Mouse (Mus musculus) midbrain, embryonic 10.5 days (tissue): ENCODE measurements around the gene Grap2. TPM values are rescaled to one million over a fixed set of nuclear protein-coding genes. Genes with fewer than 3 reads are reported as not detected.

Experiments used
- DNase-seq: peaks from one replicate; pipeline ENCODE4 v3.0.0-alpha.2; 2017; ENCODE audit warnings: low spot score
- H3K27ac ChIP-seq: fragments of 300-500 bp; sonication (generic); replicated peaks from 2 replicates; pipeline ENCODE4 v1.5.1; 2016; ENCODE audit warnings: mild to moderate bottlenecking
- H3K27me3 ChIP-seq: fragments of 300-500 bp; sonication (generic); 2 replicates; pipeline ENCODE4 v1.6.1; 2016; ENCODE audit warnings: low read depth, mild to moderate bottlenecking; ENCODE audit not compliant: poor library complexity, severe bottlenecking
- H3K36me3 ChIP-seq: fragments of 300-500 bp; sonication (generic); 2 replicates; pipeline ENCODE4 v1.6.1; 2016; ENCODE audit warnings: mild to moderate bottlenecking, moderate library complexity
- H3K4me1 ChIP-seq: fragments of 300-500 bp; sonication (generic); 2 replicates; pipeline ENCODE4 v1.6.1; 2016
- H3K4me3 ChIP-seq: fragments of 300-500 bp; sonication (generic); 2 replicates; pipeline ENCODE4 v1.5.1; 2016; ENCODE audit warnings: mild to moderate bottlenecking, moderate library complexity
- H3K9me3 ChIP-seq: fragments of 300-500 bp; sonication (generic); replicated peaks from 2 replicates; pipeline ENCODE4 v1.6.1; 2016; ENCODE audit warnings: mild to moderate bottlenecking
- WGBS: fragments of 180-500 bp; shearing (Covaris S2); methylation state at CpG from one replicate; pipeline ENCODE4 v1.1.7; 2016; 5-methylcytosine and 5-hydroxymethylcytosine counted together
- polyA plus RNA-seq: library from polyadenylated mRNA; unstranded; fragments of >200 nt; fragmentation: Nextera tagmentation; extraction: Ambion mirVana; gene quantifications from 2 replicates; pipeline ENCODE4 v1.2.1, GENCODE M21; 2016

Gene Grap2
- 1.2 and 2.5 TPM in 2 replicates for polyA plus RNA-seq

GRCm38 (mm10) chr15:80572291-80572690 lies at the start of gene Grap2:
Gene Grap2, plus strand, starts transcription at chr15:80572594.
- no peak for DNase-seq
- WGBS, result 57% methylated on average over 12 of the region's 12 CpGs
- Histone ChIP-seq H3K9me3 (no peaks in the 10 kb centered on the region), H3K27me3 (peaks cover 22% of the 10 kb centered on the region), H3K4me1 (peaks cover 11% of the 10 kb centered on the region), H3K27ac (no peak within 1 kb of the TSS), H3K36me3 (no peaks in the 10 kb centered on the region), H3K4me3 (no peak within 1 kb of the TSS)

- H3K36me3 ChIP-seq, result no peaks in the 10 kb centered on the region
- H3K27ac ChIP-seq, result 0 out of 2 replicates have a peak overlapping the region, but pooled peaks have one; percentile 42
- peak; percentile 25 for DNase-seq
- peaks cover 9% of the 10 kb centered on the region for H3K27me3 ChIP-seq
- peaks cover 9% of the 10 kb centered on the region; the same call in 1 of the 2 replicates for H3K4me1 ChIP-seq
- peak overlapping the region; percentile 31; the same call in 1 of the 2 replicates for H3K4me3 ChIP-seq
- WGBS, result 44% methylated on average over 20 of the region's 20 CpGs
- H3K9me3 ChIP-seq, result no peaks in the 10 kb centered on the region
These were observed 42.2 kb upstream of the Grap2 start for GRCm38 (mm10) chr15:80529955-80530869.

- WGBS, result 84% methylated on average over 9 of the region's 9 CpGs
- H3K27ac ChIP-seq, result no peak overlapping the region
- no peaks in the 10 kb centered on the region for H3K9me3 ChIP-seq
- H3K27me3 ChIP-seq, result peaks cover 9% of the 10 kb centered on the region
- H3K4me1 ChIP-seq, result peaks cover 9% of the 10 kb centered on the region; the same call in 1 of the 2 replicates
- DNase-seq, result no peak
- H3K4me3 ChIP-seq, result no peak overlapping the region
- no peaks in the 10 kb centered on the region for H3K36me3 ChIP-seq
These were observed 41.4 kb upstream of the Grap2 start for GRCm38 (mm10) chr15:80531026-80531425.

- peaks cover 9% of the 10 kb centered on the region for H3K27me3 ChIP-seq
- DNase-seq, result no peak
- H3K9me3 ChIP-seq, result no peaks in the 10 kb centered on the region
- no peaks in the 10 kb centered on the region for H3K36me3 ChIP-seq
- H3K27ac ChIP-seq, result peak overlapping the region; percentile 39; the same call in 1 of the 2 replicates
- peaks cover 9% of the 10 kb centered on the region; the same call in 1 of the 2 replicates for H3K4me1 ChIP-seq
- no peak overlapping the region for H3K4me3 ChIP-seq
- WGBS, result 80% methylated on average over 8 of the region's 8 CpGs
These were observed 39.9 kb upstream of the Grap2 start for GRCm38 (mm10) chr15:80532281-80533072.

GRCm38 (mm10) chr15:80533274-80533673 lies 39.1 kb upstream of the Grap2 start:
- Histone ChIP-seq H3K36me3 (no peaks in the 10 kb centered on the region), H3K9me3 (no peaks in the 10 kb centered on the region)
- WGBS, result 62% methylated on average over 6 of the region's 6 CpGs

GRCm38 (mm10) chr15:80536051-80536450 lies 36.3 kb upstream of the Grap2 start:
- H3K4me1 ChIP-seq, result no peaks in the 10 kb centered on the region; the same call in 1 of the 2 replicates
- no peak overlapping the region for H3K4me3 ChIP-seq
- WGBS, result 75% methylated on average over 2 of the region's 2 CpGs

More at GRCm38 (mm10) chr15:80533274-80533673, 39.1 kb upstream of the Grap2 start:
- H3K4me3 ChIP-seq, result no peak overlapping the region
- H3K4me1 ChIP-seq, result peaks cover 9% of the 10 kb centered on the region; the same call in 1 of the 2 replicates
- H3K27ac ChIP-seq, result no peak overlapping the region
- no peak for DNase-seq
- peaks cover 9% of the 10 kb centered on the region for H3K27me3 ChIP-seq

GRCm38 (mm10) chr15:80538075-80538474 lies 34.3 kb upstream of the Grap2 start:
- WGBS, result 91% methylated on average over 2 of the region's 2 CpGs
- H3K4me3 ChIP-seq, result no peak overlapping the region
- no peaks in the 10 kb centered on the region for H3K36me3 ChIP-seq
- H3K27ac ChIP-seq, result no peak overlapping the region
- no peak for DNase-seq
- no peaks in the 10 kb centered on the region for H3K27me3 ChIP-seq
- no peaks in the 10 kb centered on the region; the same call in 1 of the 2 replicates for H3K4me1 ChIP-seq
- H3K9me3 ChIP-seq, result no peaks in the 10 kb centered on the region

More at GRCm38 (mm10) chr15:80536051-80536450, 36.3 kb upstream of the Grap2 start:
- Histone ChIP-seq H3K27ac (no peak overlapping the region), H3K9me3 (no peaks in the 10 kb centered on the region), H3K36me3 (no peaks in the 10 kb centered on the region), H3K27me3 (peaks cover 6% of the 10 kb centered on the region)
- DNase-seq, result no peak

GRCm38 (mm10) chr15:80538671-80539340 lies 33.6 kb upstream of the Grap2 start:
- no peak overlapping the region for H3K4me3 ChIP-seq
- no peak for DNase-seq
- H3K27ac ChIP-seq, result no peak overlapping the region
- H3K9me3 ChIP-seq, result no peaks in the 10 kb centered on the region
- no peaks in the 10 kb centered on the region for H3K36me3 ChIP-seq
- no peaks in the 10 kb centered on the region for H3K4me1 ChIP-seq
- H3K27me3 ChIP-seq, result no peaks in the 10 kb centered on the region
- WGBS, result 84% methylated on average over 7 of the region's 7 CpGs

- Histone ChIP-seq H3K27me3 (no peaks in the 10 kb centered on the region), H3K27ac (no peak overlapping the region), H3K36me3 (no peaks in the 10 kb centered on the region), H3K4me1 (no peaks in the 10 kb centered on the region), H3K9me3 (no peaks in the 10 kb centered on the region), H3K4me3 (no peak overlapping the region)
- DNase-seq, result no peak
- WGBS, result 79% methylated on average over 3 of the region's 3 CpGs
These were observed 28.3 kb upstream of the Grap2 start for GRCm38 (mm10) chr15:80544115-80544514.

- Histone ChIP-seq H3K27me3 (no peaks in the 10 kb centered on the region), H3K4me3 (no peak overlapping the region), H3K27ac (no peak overlapping the region), H3K9me3 (no peaks in the 10 kb centered on the region), H3K4me1 (no peaks in the 10 kb centered on the region), H3K36me3 (no peaks in the 10 kb centered on the region)
- DNase-seq, result no peak
- WGBS, result 73% methylated on average over 6 of the region's 6 CpGs
These were observed 27.0 kb upstream of the Grap2 start for GRCm38 (mm10) chr15:80545430-80545829.

GRCm38 (mm10) chr15:80554860-80555822 lies 17.3 kb upstream of the Grap2 start:
- H3K27ac ChIP-seq, result no peak overlapping the region
- H3K9me3 ChIP-seq, result no peaks in the 10 kb centered on the region
- H3K36me3 ChIP-seq, result no peaks in the 10 kb centered on the region
- no peaks in the 10 kb centered on the region for H3K4me1 ChIP-seq
- no peaks in the 10 kb centered on the region for H3K27me3 ChIP-seq
- WGBS, result 95% methylated on average over 6 of the region's 6 CpGs
- no peak for DNase-seq
- no peak overlapping the region for H3K4me3 ChIP-seq
